Mouse (Mus musculus) spleen, postnatal 4 days (tissue): ENCODE results near the gene Zbtb3.
"Not testable (repeated sequence)": the region's sequence is repeated elsewhere in the genome, so short reads cannot be mapped to it uniquely, and the experiment has no call there.

Experiments
- DNase-seq, 2 experiments: peaks; one replicate each; pipeline ENCODE4 v3.0.0; 2022; ENCODE audit warnings: low spot score in 2 of 2

The Zbtb3 gene

GRCm38 (mm10) chr19:8803204-8803780, 937 bp downstream of the Zbtb3 start:
- no peak for DNase-seq

- no peak for DNase-seq
Measured at GRCm38 (mm10) chr19:8803879-8804660, 1.7 kb downstream of the Zbtb3 start.

GRCm38 (mm10) chr19:8806810-8807209, 4.5 kb downstream of the Zbtb3 start:
- DNase-seq = no peak

GRCm38 (mm10) chr19:8815812-8816211, 13.5 kb downstream of the Zbtb3 start:
- no peak for DNase-seq

GRCm38 (mm10) chr19:8817001-8817400, 14.6 kb downstream of the Zbtb3 start:
- no peak for DNase-seq

GRCm38 (mm10) chr19:8818301-8818798, 16.0 kb downstream of the Zbtb3 start:
- DNase-seq = no peak

GRCm38 (mm10) chr19:8818801-8819595, 16.6 kb downstream of the Zbtb3 start, which contains the start of gene Ttc9c:
Ttc9c (minus strand) TSS chr19:8819333.
- peak; percentile 92 for DNase-seq

- peak; percentile 96 to 98 for DNase-seq
Measured at GRCm38 (mm10) chr19:8819596-8820423, 17.5 kb downstream of the Zbtb3 start, which contains the start of gene Hnrnpul2. Hnrnpul2 (plus strand) TSS chr19:8820010.

GRCm38 (mm10) chr19:8820424-8820956, 18.1 kb downstream of the Zbtb3 start:
- peak; percentile 68 to 84 for DNase-seq

GRCm38 (mm10) chr19:8821146-8821545, 18.8 kb downstream of the Zbtb3 start:
- DNase-seq = no peak

GRCm38 (mm10) chr19:8822696-8823095, 20.3 kb downstream of the Zbtb3 start:
- no peak for DNase-seq

- DNase-seq = peak in 1 of 2 experiments; percentile 67
Measured at GRCm38 (mm10) chr19:8829660-8830059, 27.3 kb downstream of the Zbtb3 start, which contains the start of gene AC129217.1. AC129217.1 (plus strand) TSS chr19:8829773.

GRCm38 (mm10) chr19:8830664-8831063, 28.3 kb downstream of the Zbtb3 start:
- no peak for DNase-seq

GRCm38 (mm10) chr19:8831262-8831661, 28.9 kb downstream of the Zbtb3 start:
- DNase-seq = no peak

- no peak for DNase-seq
Measured at GRCm38 (mm10) chr19:8832971-8833370, 30.6 kb downstream of the Zbtb3 start.

- DNase-seq = not testable (repeated sequence)
Measured at GRCm38 (mm10) chr19:8836327-8836726, 34.0 kb downstream of the Zbtb3 start.

GRCm38 (mm10) chr19:8837251-8837791, 35.0 kb downstream of the Zbtb3 start, which contains the start of gene Bscl2:
Bscl2 (plus strand) TSS chr19:8837467.
- peak; percentile 83 to 92 for DNase-seq

- DNase-seq = peak; percentile 27 to 66
Measured at GRCm38 (mm10) chr19:8838041-8838730, 35.8 kb downstream of the Zbtb3 start.

- DNase-seq = peak in 1 of 2 experiments; percentile 64
Measured at GRCm38 (mm10) chr19:8839103-8839907, 37.0 kb downstream of the Zbtb3 start, which contains the start of gene Gng3. Gng3 (minus strand) TSS chr19:8839194.
